Mouse (Mus musculus): ENCODE measurements at regions not wholly inside any gene's neighbourhood (a gene's known extent, or its start where the extent isn't known, plus 50 kb on each side); places are given as distances from the start of the nearest gene placed in this dataset.

- TF ChIP-seq POLR2A (IDR thresholded peaks at IDR 0.05; ENCODE audit: borderline replicate concordance, control insufficient read depth, low read depth, low read length) (no peak), CTCF (IDR thresholded peaks at IDR 0.05; ENCODE audit: control insufficient read depth, insufficient read depth, low read length) (no peak)
Observed at GRCm38 (mm10) chr1:51696471-51696870, 218.2 kb upstream of the Nabp1 start.
